Mouse (Mus musculus) intestine, postnatal 0 days (tissue): ENCODE results near the gene Tas1r3. TPM values are rescaled to one million over a fixed set of nuclear protein-coding genes. Genes with fewer than 3 reads are reported as not detected.

ENCODE experiments used
- ATAC-seq: fragments of 200-750 bp; cut with Nextera tagmentation; 2 replicates; pipeline ENCODE4 v1.8.0; 2017; ENCODE audit warnings: mild to moderate bottlenecking, moderate TSS enrichment, moderate library complexity
- H3K27ac ChIP-seq: fragments of 300-500 bp; sonication (generic); 2 replicates; pipeline ENCODE4 v1.5.1; 2014; ENCODE audit warnings: mild to moderate bottlenecking, low read depth, low read length, moderate library complexity
- H3K27me3 ChIP-seq: fragments of 300-500 bp; sonication (generic); replicated peaks from 2 replicates; pipeline ENCODE4 v1.6.1; 2014; ENCODE audit warnings: low read length, mixed read lengths; ENCODE audit not compliant: control insufficient read depth, insufficient read depth
- H3K36me3 ChIP-seq: fragments of 300-500 bp; sonication (generic); 2 replicates; pipeline ENCODE4 v1.6.1; 2014; ENCODE audit warnings: mild to moderate bottlenecking, moderate library complexity; ENCODE audit not compliant: control insufficient read depth, insufficient read depth
- H3K4me1 ChIP-seq: fragments of 300-500 bp; sonication (generic); replicated peaks from 2 replicates; pipeline ENCODE4 v1.6.1; 2014; ENCODE audit warnings: antibody characterized with exemption, low read length, mixed read lengths; ENCODE audit not compliant: control insufficient read depth, insufficient read depth
- H3K4me2 ChIP-seq: fragments of 300-500 bp; sonication (generic); replicated peaks from 2 replicates; pipeline ENCODE4 v1.6.1; 2014; ENCODE audit warnings: low read depth, mild to moderate bottlenecking, moderate library complexity
- H3K4me3 ChIP-seq: fragments of 300-500 bp; sonication (generic); 2 replicates; pipeline ENCODE4 v1.5.1; 2014; ENCODE audit warnings: low read depth, low read length
- H3K9ac ChIP-seq: fragments of 300-500 bp; sonication (generic); 2 replicates; pipeline ENCODE4 v1.6.1; 2014; ENCODE audit warnings: mild to moderate bottlenecking, low read depth, low read length
- H3K9me3 ChIP-seq: fragments of 300-500 bp; sonication (generic); 2 replicates; pipeline ENCODE4 v1.6.1; 2016; ENCODE audit warnings: mixed run types; ENCODE audit not compliant: control insufficient read depth
- CTCF ChIP-seq: sonication (generic); IDR thresholded peaks from 2 replicates; pipeline ENCODE4 v1.5.1; 2016; ENCODE audit warnings: low read depth, mild to moderate bottlenecking, control low read depth, antibody characterized with exemption, moderate library complexity
- WGBS: fragments of 180-500 bp; shearing (Covaris S2); extraction: QIAGEN DNeasy Blood & Tissue Kit; methylation state at CpG from one replicate; pipeline ENCODE4 v1.1.7; 2014; 5-methylcytosine and 5-hydroxymethylcytosine counted together
- polyA plus RNA-seq: library from polyadenylated mRNA; unstranded; fragments of >200 nt; fragmentation: Nextera tagmentation; extraction: Ambion mirVana; gene quantifications from 2 replicates; pipeline ENCODE4 v1.2.1, GENCODE M21; 2015

Gene Tas1r3
- polyA plus RNA-seq, 1 experiment from 2014 or later, result 0.16 TPM

DNA sequence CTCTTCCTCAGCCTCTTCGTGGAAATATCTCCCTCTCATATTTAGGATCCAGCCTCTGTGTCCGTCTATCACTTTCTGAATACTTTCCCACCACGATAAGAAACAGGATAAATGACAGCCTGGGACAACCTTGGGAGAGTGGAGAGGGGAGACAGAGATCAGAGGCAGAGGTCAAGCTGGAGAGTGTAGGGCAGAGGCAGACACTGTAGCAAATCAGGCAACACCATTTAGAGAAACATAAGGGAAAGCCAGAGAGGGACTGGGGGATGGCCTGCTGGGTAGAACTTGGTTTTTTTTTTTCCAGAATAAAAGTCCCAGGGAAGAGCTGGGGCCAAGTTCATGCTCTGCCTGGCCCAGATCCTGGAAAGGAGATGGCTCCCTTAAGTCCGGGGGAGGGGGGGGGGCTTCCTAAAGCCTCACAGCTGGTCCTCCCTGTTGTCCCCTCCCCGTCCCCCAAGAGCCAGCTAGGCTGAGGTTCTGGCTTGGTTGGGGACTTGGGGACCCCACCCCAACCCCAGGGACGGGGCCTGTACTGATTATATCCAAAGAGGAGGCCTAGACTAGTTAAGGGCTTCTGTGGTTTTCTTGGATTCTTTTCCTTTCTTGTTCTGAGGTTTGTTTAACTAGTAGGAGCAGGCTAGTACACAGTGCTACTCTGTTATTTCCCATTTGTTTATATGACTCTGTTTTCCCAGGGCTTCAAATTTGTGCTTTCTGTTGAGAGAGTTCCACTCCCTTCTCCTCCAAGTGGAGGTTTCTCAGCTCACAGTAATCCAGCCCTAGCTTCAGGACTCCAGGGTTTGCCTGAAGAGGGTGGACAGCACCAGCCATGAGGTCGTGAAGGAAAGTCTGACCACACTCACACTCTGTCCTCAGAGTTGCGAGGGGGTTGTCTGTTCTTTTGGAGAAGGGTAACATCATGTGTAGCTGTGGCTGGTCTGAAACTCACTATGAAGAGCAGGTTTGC lies 24.7 kb downstream of the Tas1r3 start:
- Histone ChIP-seq H3K27me3 (no peaks in the 10 kb centered on the region), H3K36me3 (peaks cover 9% of the 10 kb centered on the region; the same call in 1 of the 2 replicates), H3K4me3 (no peak overlapping the region), H3K4me1 (no peaks in the 10 kb centered on the region), H3K27ac (peak overlapping the region; percentile 74), H3K9me3 (no peaks in the 10 kb centered on the region), H3K9ac (no peak overlapping the region), H3K4me2 (no peak overlapping the region; the same call in 1 of the 2 replicates)
- ATAC-seq, result no peak
- TF ChIP-seq CTCF, result no peak
- WGBS, result 52% methylated on average over 8 of the region's 8 CpGs

DNA sequence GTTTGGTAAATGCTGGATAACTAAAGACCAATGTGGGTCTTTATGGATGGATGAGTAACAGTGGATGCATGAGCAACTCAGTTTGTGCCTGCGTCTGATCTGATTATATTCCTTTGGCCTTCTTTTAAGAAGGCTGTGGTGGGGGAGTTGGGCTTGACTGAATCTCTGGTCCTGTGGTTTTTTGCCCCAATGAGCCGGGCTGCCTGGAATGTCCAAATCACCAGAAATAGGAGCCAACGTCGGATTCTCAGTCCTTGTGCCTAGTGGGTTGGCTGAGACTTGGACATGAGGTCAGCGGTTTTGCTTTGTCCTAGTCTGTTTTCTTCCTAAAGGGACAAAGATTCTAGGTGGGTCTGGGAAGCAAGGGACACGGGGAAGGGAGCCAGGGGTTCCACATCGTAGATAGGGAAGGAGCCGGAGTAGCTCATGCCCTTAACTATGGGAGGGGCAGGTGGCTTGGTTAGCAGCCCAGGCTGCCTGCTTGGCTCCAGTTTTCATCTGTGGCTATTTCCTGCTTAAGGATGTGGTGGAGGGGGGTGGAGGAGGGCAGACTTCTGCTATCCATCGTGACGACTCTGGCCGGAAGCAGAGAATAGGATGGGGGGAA lies 25.7 kb downstream of the Tas1r3 start:
- 57% methylated on average over 11 of the region's 11 CpGs for WGBS
- ATAC-seq, result no peak
- Histone ChIP-seq H3K4me3 (no peak overlapping the region), H3K4me1 (no peaks in the 10 kb centered on the region), H3K9me3 (no peaks in the 10 kb centered on the region), H3K27ac (peak overlapping the region; percentile 74), H3K4me2 (no peak overlapping the region), H3K36me3 (peaks cover 5% of the 10 kb centered on the region; the same call in 1 of the 2 replicates), H3K27me3 (no peaks in the 10 kb centered on the region), H3K9ac (no peak overlapping the region)
- TF ChIP-seq CTCF, result no peak

DNA sequence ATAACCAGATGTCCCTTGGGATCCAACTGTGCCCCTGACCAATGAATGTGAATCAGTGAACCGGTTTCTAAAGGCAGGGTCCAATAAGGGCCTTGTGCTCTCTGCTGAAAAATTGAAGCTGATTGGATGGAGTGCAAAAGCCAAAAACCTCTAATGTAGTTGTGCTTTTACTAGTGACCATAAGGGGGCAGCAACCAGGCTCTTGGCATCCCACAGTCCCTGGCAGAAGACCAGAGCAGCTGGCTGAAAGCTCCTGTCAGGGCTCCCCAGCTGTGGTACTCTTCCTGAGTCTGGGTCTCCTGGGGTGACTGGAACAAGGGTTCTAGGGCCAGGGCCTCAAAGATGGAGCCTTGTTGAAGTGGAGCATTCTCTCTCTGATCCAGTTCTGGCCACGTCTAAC lies 29.3 kb downstream of the Tas1r3 start:
- Histone ChIP-seq H3K4me1 (0 out of 2 replicates have a peak, but pooled peaks cover 3% of the 10 kb centered on the region), H3K27me3 (no peaks in the 10 kb centered on the region), H3K4me2 (no peak overlapping the region), H3K4me3 (no peak overlapping the region), H3K36me3 (no peaks in the 10 kb centered on the region), H3K9me3 (no peaks in the 10 kb centered on the region), H3K9ac (no peak overlapping the region), H3K27ac (no peak overlapping the region)
- no peak; the same call in 1 of the 2 replicates for ATAC-seq
- WGBS, result 32% methylated on average over 2 of the region's 2 CpGs
- peak; percentile 89 for TF ChIP-seq CTCF

DNA sequence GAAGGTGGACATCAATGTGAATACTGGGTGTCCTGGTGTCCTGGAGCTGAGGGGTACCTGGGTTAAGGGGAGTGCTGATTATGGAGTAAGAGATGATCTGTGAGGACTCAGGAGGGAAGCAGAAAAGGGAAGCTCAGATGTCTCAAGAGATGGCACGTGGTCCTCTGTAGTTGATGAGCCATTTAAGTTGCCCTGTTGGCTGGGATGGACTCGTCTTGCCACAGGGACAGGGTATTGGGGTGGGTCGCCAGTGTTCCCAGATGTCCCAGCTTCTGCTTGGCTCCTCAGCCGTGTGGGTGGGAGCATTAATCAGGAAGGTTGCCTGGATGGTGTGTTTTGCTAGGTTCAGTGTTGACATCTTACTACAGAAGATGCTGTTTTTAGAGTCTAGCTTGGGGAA lies 29.9 kb downstream of the Tas1r3 start:
- H3K4me2 ChIP-seq, result 0 out of 2 replicates have a peak overlapping the region, but pooled peaks have one; percentile 87
- H3K4me3 ChIP-seq, result no peak overlapping the region
- no peak overlapping the region for H3K9ac ChIP-seq
- WGBS, result 88% methylated on average over 4 of the region's 4 CpGs
- H3K27ac ChIP-seq, result no peak overlapping the region
- TF ChIP-seq CTCF, result no peak
- ATAC-seq, result no peak
- H3K9me3 ChIP-seq, result no peaks in the 10 kb centered on the region
- H3K36me3 ChIP-seq, result 0 out of 2 replicates have a peak, but pooled peaks cover 5% of the 10 kb centered on the region
- H3K4me1 ChIP-seq, result 0 out of 2 replicates have a peak, but pooled peaks cover 3% of the 10 kb centered on the region
- no peaks in the 10 kb centered on the region for H3K27me3 ChIP-seq

DNA sequence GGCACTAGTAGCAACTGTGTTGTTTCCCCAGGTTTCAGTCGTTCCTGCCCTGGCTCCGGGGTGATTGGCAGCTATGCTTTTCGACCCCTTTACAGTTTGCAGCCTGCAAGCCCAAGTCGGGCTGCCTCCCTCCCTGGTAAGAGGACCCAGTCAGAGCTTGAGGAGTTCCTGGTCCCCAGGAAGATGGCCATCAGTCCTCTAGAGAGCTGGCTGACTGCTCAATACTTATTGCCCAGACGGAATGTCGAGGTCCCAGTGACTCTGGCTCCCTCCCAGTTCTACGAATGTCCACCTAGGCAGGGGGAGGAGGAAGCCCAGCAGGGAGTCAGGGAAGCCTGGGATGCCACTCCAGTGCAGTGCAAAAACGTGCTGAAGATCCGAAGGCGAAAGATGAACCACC lies 30.8 kb downstream of the Tas1r3 start:
- Histone ChIP-seq H3K27me3 (no peaks in the 10 kb centered on the region), H3K4me1 (0 out of 2 replicates have a peak, but pooled peaks cover 3% of the 10 kb centered on the region), H3K4me2 (peak overlapping the region; percentile 87), H3K36me3 (0 out of 2 replicates have a peak, but pooled peaks cover 13% of the 10 kb centered on the region), H3K9ac (peak overlapping the region; percentile 81), H3K27ac (peak overlapping the region; percentile 84; the same call in 1 of the 2 replicates), H3K4me3 (peak overlapping the region; percentile 88), H3K9me3 (no peaks in the 10 kb centered on the region)
- ATAC-seq, result no peak
- 42% methylated on average over 10 of the region's 10 CpGs for WGBS
- no peak for TF ChIP-seq CTCF

DNA sequence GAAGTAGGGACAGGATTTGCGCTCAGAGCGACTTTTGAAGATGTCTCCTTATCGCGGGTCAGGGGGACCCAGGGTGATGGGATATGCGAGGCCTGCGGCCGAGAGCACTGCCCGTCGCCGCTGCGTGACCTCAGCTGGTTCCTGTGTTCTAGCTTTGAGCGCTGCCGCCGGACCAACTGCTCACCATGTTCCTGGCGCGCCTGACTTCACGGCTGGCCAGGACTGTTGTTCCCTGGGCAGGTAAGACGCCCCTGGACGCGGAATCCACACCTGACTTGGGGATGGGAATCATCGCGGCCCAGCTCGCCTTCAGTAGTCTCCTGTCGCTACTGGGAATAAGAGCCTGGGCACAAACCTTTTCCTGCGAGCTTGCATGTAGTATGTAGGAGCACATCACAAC lies 31.3 kb downstream of the Tas1r3 start:
- H3K4me1 ChIP-seq, result 0 out of 2 replicates have a peak, but pooled peaks cover 3% of the 10 kb centered on the region
- 0 out of 2 replicates have a peak, but pooled peaks cover 13% of the 10 kb centered on the region for H3K36me3 ChIP-seq
- H3K4me3 ChIP-seq, result peak overlapping the region; percentile 88
- H3K27ac ChIP-seq, result peak overlapping the region; percentile 84
- H3K27me3 ChIP-seq, result no peaks in the 10 kb centered on the region
- 1% methylated on average over 25 of the region's 25 CpGs for WGBS
- H3K9me3 ChIP-seq, result no peaks in the 10 kb centered on the region
- no peak for TF ChIP-seq CTCF
- ATAC-seq, result peak; percentile 12
- peak overlapping the region; percentile 87 for H3K4me2 ChIP-seq
- H3K9ac ChIP-seq, result peak overlapping the region; percentile 81
